Mouse (Mus musculus) activated CD4-positive, CD25-positive, alpha-beta regulatory T cell (primary cell): Measurements from ENCODE around the gene Rnf5. TPM values are rescaled to one million over a fixed set of nuclear protein-coding genes. Genes with fewer than 3 reads are reported as not detected.

ENCODE experiments used
- polyA plus RNA-seq, 2 experiments: library from polyadenylated mRNA; unstranded; fragments of 100-300 nt; shearing (Covaris generic); gene quantifications; one replicate each; pipeline ENCODE4 v1.2.1; 2017

Gene Rnf5
- polyA plus RNA-seq, result 10 to 100 TPM; 80.3 to 84.2 TPM

GRCm38 (mm10) chr17:34603375-34604060 lies at the start of gene Rnf5:
TSS of gene Rnf5 (minus strand) at chr17:34603690.

GRCm38 (mm10) chr17:34646906-34647787 lies 43.7 kb upstream of the Rnf5 start, which contains the start of gene Atf6b:
TSS of gene Atf6b (plus strand) at chr17:34647146.

GRCm38 (mm10) chr17:34644608-34645007 lies 41.1 kb upstream of the Rnf5 start, which contains the start of gene Fkbpl:
TSS of gene Fkbpl (plus strand) at chr17:34644764.

GRCm38 (mm10) chr17:34629221-34629751 lies 25.8 kb upstream of the Rnf5 start, which contains the start of gene Prrt1:
TSS of gene Prrt1 (plus strand) at chr17:34629533.

GRCm38 (mm10) chr17:34627943-34628643 lies 24.6 kb upstream of the Rnf5 start, which contains the start of gene Ppt2:
TSS of gene Ppt2 (minus strand) at chr17:34628510.

GRCm38 (mm10) chr17:34615871-34616270 lies 12.4 kb upstream of the Rnf5 start, which contains the start of gene Egfl8:
TSS of gene Egfl8 (minus strand) at chr17:34615971.

GRCm38 (mm10) chr17:34604061-34604508 lies 595 bp upstream of the Rnf5 start, which contains the start of gene Agpat1:
TSS of gene Agpat1 (plus strand) at chr17:34604262.

GRCm38 (mm10) chr17:34597566-34598095 lies 5.9 kb downstream of the Rnf5 start, which contains the start of gene Ager:
TSS of gene Ager (plus strand) at chr17:34597862.

GRCm38 (mm10) chr17:34591029-34591993 lies 12.2 kb downstream of the Rnf5 start, which contains the start of gene Pbx2:
TSS of gene Pbx2 (plus strand) at chr17:34591266.

GRCm38 (mm10) chr17:34589681-34590101 lies 13.8 kb downstream of the Rnf5 start, which contains the start of gene Gpsm3:
TSS of gene Gpsm3 (plus strand) at chr17:34589806.

GRCm38 (mm10) chr17:34564003-34564421 lies 39.5 kb downstream of the Rnf5 start, which contains the start of gene Notch4:
TSS of gene Notch4 (plus strand) at chr17:34564268.

Other genes with a start within 250 kb of the Rnf5 start
- under 1 TPM in 1 of 2 experiments, not detected in 1; 0.32 TPM for gene Btnl2, start 248.9 kb downstream of the Rnf5 start, polyA plus RNA-seq
- not detected for gene Btnl1, start 226.6 kb downstream of the Rnf5 start, polyA plus RNA-seq
- under 1 TPM in 1 of 2 experiments, not detected in 1; 0.29 TPM for gene BC051142, start 204.9 kb downstream of the Rnf5 start, polyA plus RNA-seq
- under 1 TPM; 0.52 to 0.63 TPM for gene Btnl4, start 126.4 kb downstream of the Rnf5 start, polyA plus RNA-seq
- 1 to 10 TPM in 1 of 2 experiments, not detected in 1; 1.0 TPM for gene Btnl6, start 86.3 kb downstream of the Rnf5 start, polyA plus RNA-seq
- 1 to 10 TPM in 1 of 2 experiments, under 1 TPM in 1; 0.19 to 1.1 TPM for gene Notch4, start 39.4 kb downstream of the Rnf5 start, polyA plus RNA-seq
- gene Gpsm3, start 13.9 kb downstream of the Rnf5 start, polyA plus RNA-seq, result 100 to 1,000 TPM; 254 to 344 TPM
- 10 to 100 TPM; 16.3 to 23.4 TPM for gene Pbx2, start 12.4 kb downstream of the Rnf5 start, polyA plus RNA-seq
- 1 to 10 TPM; 1.6 to 2.9 TPM for gene Ager, start 5.8 kb downstream of the Rnf5 start, polyA plus RNA-seq
- 10 to 100 TPM; 17.4 to 28.1 TPM for gene Agpat1, start 572 bp upstream of the Rnf5 start, polyA plus RNA-seq
- 1 to 10 TPM in 1 of 2 experiments, under 1 TPM in 1; 0.29 to 2.0 TPM for gene Egfl8, start 12.3 kb upstream of the Rnf5 start, polyA plus RNA-seq
- 10 to 100 TPM; 16.0 to 19.4 TPM for gene Ppt2, start 24.8 kb upstream of the Rnf5 start, polyA plus RNA-seq
- 1 to 10 TPM; 1.4 to 1.6 TPM for gene Prrt1, start 25.8 kb upstream of the Rnf5 start, polyA plus RNA-seq
- gene Fkbpl, start 41.1 kb upstream of the Rnf5 start, polyA plus RNA-seq, result 1 to 10 TPM; 3.3 to 6.0 TPM
- gene Atf6b, start 43.5 kb upstream of the Rnf5 start, polyA plus RNA-seq, result 10 to 100 TPM; 46.6 to 60.7 TPM
- under 1 TPM in 1 of 2 experiments, not detected in 1; 0.07 TPM for gene Tnxb, start 66.8 kb upstream of the Rnf5 start, polyA plus RNA-seq
- 1 to 10 TPM in 1 of 2 experiments, not detected in 1; 3.0 TPM for gene C4b, start 140.2 kb upstream of the Rnf5 start, polyA plus RNA-seq
- not detected for gene Cyp21a1, start 200.9 kb upstream of the Rnf5 start, polyA plus RNA-seq
- gene Stk19, start 233.3 kb upstream of the Rnf5 start, polyA plus RNA-seq, result 10 to 100 TPM; 37.4 to 47.4 TPM
- gene Dxo, start 233.3 kb upstream of the Rnf5 start, polyA plus RNA-seq, result 10 to 100 TPM; 47.0 to 49.6 TPM
- 100 to 1,000 TPM in 1 of 2 experiments, 10 to 100 TPM in 1; 81.8 to 107 TPM for gene Skiv2l, start 246.5 kb upstream of the Rnf5 start, polyA plus RNA-seq
- 10 to 100 TPM; 37.9 to 46.0 TPM for gene Nelfe, start 246.7 kb upstream of the Rnf5 start, polyA plus RNA-seq